In the genomic region with DNA sequence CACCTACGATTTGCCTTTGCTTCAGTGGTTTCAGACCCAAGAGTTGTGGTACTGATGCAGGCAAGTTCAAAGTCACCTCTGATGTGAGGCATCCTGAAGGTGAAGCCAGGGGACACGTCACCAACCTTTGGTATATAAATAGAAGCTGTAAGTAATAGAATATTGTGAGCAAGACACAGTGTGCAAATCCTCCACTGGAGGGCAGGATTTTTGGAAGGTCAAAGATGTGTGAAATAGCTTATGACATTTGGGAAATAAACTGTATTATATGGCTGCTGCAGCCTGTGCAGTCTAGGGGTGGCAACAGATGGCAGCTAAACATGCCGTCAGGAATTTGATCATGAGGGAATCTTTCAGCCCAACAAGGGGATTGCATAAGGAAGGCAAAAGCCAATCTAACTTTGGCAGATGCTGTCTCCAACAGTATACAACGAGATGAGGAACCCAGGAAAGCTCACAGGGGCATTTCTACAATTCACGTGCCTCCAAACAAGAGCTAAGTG, we compare ENCODE assay signal across 13 mouse cellular contexts.
DNase-seq lines count a peak whose midpoint lies in the region; ATAC-seq and TF ChIP-seq lines count a peak whose summit lies in the region.
"Had no signal": no experiment of that assay in that cellular context is flagged by ENCODE, and none has a peak within 500 bp of the region (broad histone marks: within the 10 kb centered on the region; RNA-seq: fewer than 3 reads in every experiment).

No protein-coding gene starts in this region.

- no peak for ATAC-seq in heart, postnatal 0 days (ENCODE audit: insufficient read depth, low read depth)
- peak; percentile 81 for ATAC-seq in forebrain, postnatal 0 days

- no peaks in the 10 kb centered on the region for H3K36me3 ChIP-seq in heart, postnatal 0 days (replicated peaks; ENCODE audit: control insufficient read depth, insufficient read depth, low read length)
- no peaks in the 10 kb centered on the region for H3K36me3 ChIP-seq in forebrain, postnatal 0 days (ENCODE audit: insufficient read depth)
- H3K36me3 ChIP-seq: embryonic facial prominence, embryonic 10.5 days; kidney, embryonic 15.5 days; liver, embryonic 15.5 days had no signal

- H3K4me3 ChIP-seq in heart, postnatal 0 days (ENCODE audit: low read depth, low read length), result no peak overlapping the region
- no peak overlapping the region for H3K4me3 ChIP-seq in forebrain, postnatal 0 days (ENCODE audit: low read depth, low read length)
- H3K4me3 ChIP-seq: embryonic facial prominence, embryonic 10.5 days; kidney, embryonic 15.5 days; liver, embryonic 15.5 days had no signal

- no peak overlapping the region for H3K27ac ChIP-seq in heart, postnatal 0 days (ENCODE audit: low read depth)
- no peak overlapping the region for H3K27ac ChIP-seq in forebrain, postnatal 0 days (ENCODE audit: low read depth, low read length)
- H3K27ac ChIP-seq: embryonic facial prominence, embryonic 10.5 days; hindbrain, embryonic 14.5 days; kidney, embryonic 15.5 days; liver, embryonic 15.5 days had no signal

- DNase-seq in heart, postnatal 0 days (ENCODE audit: low spot score), result peak; percentile 17
- no peak for DNase-seq in heart, postnatal 36 days
- DNase-seq in lung, postnatal 36 days, result peak; percentile 8
- no peak for DNase-seq in lung, postnatal 25 days (ENCODE audit: low spot score)
- peak; percentile 29 for DNase-seq in forebrain, postnatal 0 days
- peak; percentile 17 to 25 for DNase-seq in layer of hippocampus, postnatal 36 days
- no peak for DNase-seq in frontal cortex, postnatal 10 days (ENCODE audit: low spot score in 2 of 2)
- DNase-seq: cerebellum, adult 9-10 months had no signal

- H3K4me2 ChIP-seq in heart, postnatal 0 days (ENCODE audit: low read depth, low read length), result no peak overlapping the region
- H3K4me2 ChIP-seq in forebrain, postnatal 0 days (ENCODE audit: low read depth), result no peak overlapping the region
- H3K4me2 ChIP-seq: heart, embryonic 11.5 days; hindbrain, embryonic 14.5 days; kidney, embryonic 15.5 days; liver, embryonic 15.5 days had no signal

- peak; percentile 29 for TF ChIP-seq CTCF in heart, postnatal 0 days (IDR thresholded peaks at IDR 0.05; ENCODE audit: low read depth)
- peak; percentile 48 for TF ChIP-seq CTCF in forebrain, postnatal 0 days (IDR thresholded peaks at IDR 0.05; ENCODE audit: low read depth)

- intact Hi-C loops in heart, postnatal 36 days (cut with DNase I), result no loop called here

- TF ChIP-seq EP300 in heart, postnatal 0 days (IDR thresholded peaks at IDR 0.05; ENCODE audit: low read depth), result no peak

- 60% methylated on average over 5 of the region's 5 CpGs for WGBS in heart, postnatal 0 days
- WGBS in forebrain, postnatal 0 days, result 64% methylated on average over 5 of the region's 5 CpGs

- H3K27me3 ChIP-seq in heart, postnatal 0 days (ENCODE audit: control insufficient read depth, insufficient read depth, low read length), result no peaks in the 10 kb centered on the region
- no peaks in the 10 kb centered on the region for H3K27me3 ChIP-seq in forebrain, postnatal 0 days (ENCODE audit: insufficient read depth, low read length)
- H3K27me3 ChIP-seq: kidney, embryonic 15.5 days; liver, embryonic 15.5 days had no signal

- no peaks in the 10 kb centered on the region for H3K9me3 ChIP-seq in heart, postnatal 0 days (replicated peaks; ENCODE audit: control insufficient read depth, low read length)
- no peaks in the 10 kb centered on the region for H3K9me3 ChIP-seq in forebrain, postnatal 0 days (ENCODE audit: low read length)
- H3K9me3 ChIP-seq: embryonic facial prominence, embryonic 10.5 days; kidney, embryonic 15.5 days; liver, embryonic 15.5 days had no signal

- H3K9ac ChIP-seq in heart, postnatal 0 days (replicated peaks; ENCODE audit: low read depth, low read length), result no peak overlapping the region
- no peak overlapping the region for H3K9ac ChIP-seq in forebrain, postnatal 0 days
- H3K9ac ChIP-seq: hindbrain, embryonic 14.5 days; kidney, embryonic 15.5 days; liver, embryonic 15.5 days had no signal

- no peaks in the 10 kb centered on the region for H3K4me1 ChIP-seq in heart, postnatal 0 days (ENCODE audit: control insufficient read depth, insufficient read depth)
- H3K4me1 ChIP-seq in forebrain, postnatal 0 days (ENCODE audit: insufficient read depth), result no peaks in the 10 kb centered on the region
- H3K4me1 ChIP-seq: embryonic facial prominence, embryonic 10.5 days; kidney, embryonic 15.5 days; liver, embryonic 15.5 days had no signal

Comparison
In these comparisons a context has a peak if more than half of its experiments do, and no peak if none do; other contexts are left out.
1. DNase-seq: peak in heart, postnatal 0 days (single experiment), lung, postnatal 36 days (single experiment), forebrain, postnatal 0 days (single experiment) and layer of hippocampus, postnatal 36 days (2 of 2); none in heart, postnatal 36 days (0 of 2), lung, postnatal 25 days (single experiment) and frontal cortex, postnatal 10 days (0 of 2).